Mouse (Mus musculus) urinary bladder, adult 18-20 months (tissue): ENCODE data around the gene Pramel6.
"Not testable (repeated sequence)": the region's sequence is repeated elsewhere in the genome, so short reads cannot be mapped to it uniquely, and the experiment has no call there.

ENCODE experiments used
- DNase-seq, 2 experiments: peaks; one replicate each; pipeline ENCODE4 v3.0.0; 2022; ENCODE audit warnings: low spot score in 2 of 2, mixed read lengths in 2 of 2

Gene Pramel6

GRCm38 (mm10) chr2:87506265-87506664 lies at the start of gene Pramel6:
Pramel6 (plus strand) TSS chr2:87506565.
- no peak for DNase-seq

DNA sequence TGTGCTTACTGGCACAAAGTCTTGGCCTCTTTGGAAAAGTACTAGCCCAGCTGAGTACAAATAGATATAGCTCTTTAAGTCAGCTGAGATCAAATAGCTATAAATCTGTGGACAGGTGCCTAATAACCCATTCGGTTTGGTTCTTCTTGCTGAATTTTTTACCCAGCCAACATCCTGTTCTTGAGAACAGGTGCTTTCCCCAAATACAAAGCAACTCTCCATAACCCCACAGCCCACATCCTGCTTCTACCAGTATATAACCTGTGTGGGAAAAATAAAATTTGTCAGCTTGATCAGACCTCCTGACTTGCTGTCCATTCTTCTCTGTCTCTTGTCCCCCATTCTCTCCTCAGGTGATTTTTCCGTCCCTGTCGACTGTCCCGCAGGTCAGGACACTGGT lies 44.6 kb upstream of the Pramel6 start:
- no peak for DNase-seq

DNA sequence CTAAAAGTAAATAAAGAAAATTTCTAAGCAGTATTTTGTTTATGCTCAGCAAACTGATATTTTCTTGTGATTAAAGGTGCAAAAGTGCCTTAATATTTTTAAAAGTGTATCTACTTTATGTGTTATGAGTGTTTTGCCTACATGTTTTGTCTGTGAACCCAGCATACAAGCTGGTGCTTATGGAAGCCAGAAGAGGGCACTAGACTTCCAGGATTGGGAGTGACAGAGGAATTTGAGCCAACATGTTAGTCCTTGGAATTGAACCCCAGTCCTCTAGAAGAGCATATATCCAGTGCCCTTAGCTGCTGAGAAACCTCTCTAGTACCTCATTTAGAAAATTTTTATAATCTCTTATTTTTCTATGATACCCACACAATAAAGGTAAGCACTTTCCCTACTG lies 26.2 kb upstream of the Pramel6 start:
- no peak for DNase-seq

GRCm38 (mm10) chr2:87481158-87481557 lies 25.2 kb upstream of the Pramel6 start:
- no peak for DNase-seq

DNA sequence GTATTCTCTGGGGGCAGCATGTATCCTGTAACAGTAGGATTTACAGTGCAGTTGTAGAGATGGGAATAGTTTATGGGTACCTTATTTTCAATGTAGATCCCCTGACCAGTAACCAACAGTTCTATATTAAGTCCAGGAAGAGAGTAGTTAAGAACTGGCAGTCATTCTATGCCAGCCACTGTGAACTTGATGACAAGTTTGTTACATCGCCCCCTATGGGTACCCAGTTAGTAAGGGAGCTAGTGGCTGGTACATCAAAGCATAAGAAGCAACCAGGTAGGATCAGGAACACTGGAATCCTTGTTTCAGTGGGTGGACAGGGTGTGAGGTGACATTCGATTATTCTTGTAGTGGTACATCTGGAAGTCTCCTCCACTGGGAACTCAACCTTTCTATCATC lies 24.1 kb upstream of the Pramel6 start:
- no peak for DNase-seq

- DNase-seq: not testable (repeated sequence)
Observed at GRCm38 (mm10) chr2:87496993-87497392, 9.4 kb upstream of the Pramel6 start, which contains the start of gene Pramel7. Pramel7 (minus strand) TSS chr2:87497093.

DNA sequence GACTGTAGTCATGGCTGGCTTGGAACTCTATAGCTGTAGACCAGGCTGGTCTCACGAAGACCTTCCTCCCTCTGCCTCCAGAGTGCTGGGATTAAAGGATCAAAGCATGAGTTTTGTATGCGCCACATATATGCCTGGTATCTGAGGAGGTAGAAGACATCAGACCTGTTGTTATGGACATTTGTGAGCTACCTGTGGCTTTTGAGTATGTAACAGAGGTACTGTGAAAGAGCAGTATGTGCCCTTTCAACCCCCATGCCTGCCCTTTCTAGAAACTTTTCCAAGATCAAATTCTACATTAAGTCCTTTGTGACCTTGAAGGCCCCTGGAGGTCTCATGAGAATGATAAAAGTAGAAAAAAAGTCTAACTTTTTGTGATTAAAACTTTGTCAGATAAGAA lies 8.7 kb downstream of the Pramel6 start:
- DNase-seq: no peak

DNA sequence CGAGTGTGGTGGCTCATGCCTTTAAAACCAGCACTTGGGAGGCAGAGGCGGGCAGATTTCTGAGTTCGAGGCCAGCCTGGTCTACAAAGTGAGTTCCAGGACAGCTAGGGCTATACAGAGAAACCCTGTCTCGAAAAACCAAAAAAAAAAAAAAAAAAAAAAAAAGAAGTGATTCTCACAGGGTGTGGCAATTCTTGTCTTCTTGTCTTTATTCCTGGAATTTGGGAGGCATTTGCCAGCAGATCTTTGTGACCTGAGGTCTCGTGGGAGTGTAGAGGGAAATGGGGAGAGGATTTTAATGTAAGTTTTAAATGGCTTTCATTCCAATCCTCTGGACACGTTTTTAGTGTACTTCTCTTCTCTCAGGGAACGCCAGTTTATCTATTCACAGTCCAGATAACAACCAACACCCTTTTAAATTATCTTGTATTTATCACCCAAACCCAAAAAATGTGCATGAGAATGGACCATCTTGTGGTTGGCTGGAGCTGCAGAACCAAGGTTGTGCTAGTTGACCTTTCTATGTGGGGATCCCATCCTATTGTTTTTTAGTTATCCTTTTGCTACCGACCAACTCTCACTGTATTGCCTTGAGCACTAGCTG lies 9.2 kb downstream of the Pramel6 start:
- no peak for DNase-seq

DNA sequence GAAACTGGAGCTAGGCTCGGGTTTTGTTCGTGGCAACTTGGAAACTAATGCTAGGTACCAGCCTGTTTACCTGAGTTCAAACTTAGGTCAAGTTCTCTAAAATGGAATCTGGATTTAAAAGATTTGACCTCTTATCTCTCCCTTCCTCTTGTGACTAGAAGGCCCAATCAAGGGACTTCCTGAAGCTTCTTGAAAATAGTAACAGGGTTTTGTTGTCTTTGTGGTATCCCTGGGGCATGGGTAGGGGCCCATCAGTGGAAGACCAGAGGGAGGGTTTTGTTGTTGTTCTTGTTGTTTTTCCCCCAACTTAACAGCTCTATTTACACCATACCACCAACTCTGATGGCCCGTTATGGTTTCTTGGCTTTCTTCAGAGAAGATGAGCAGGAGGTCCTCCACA lies 10.2 kb downstream of the Pramel6 start:
- no peak for DNase-seq

DNA sequence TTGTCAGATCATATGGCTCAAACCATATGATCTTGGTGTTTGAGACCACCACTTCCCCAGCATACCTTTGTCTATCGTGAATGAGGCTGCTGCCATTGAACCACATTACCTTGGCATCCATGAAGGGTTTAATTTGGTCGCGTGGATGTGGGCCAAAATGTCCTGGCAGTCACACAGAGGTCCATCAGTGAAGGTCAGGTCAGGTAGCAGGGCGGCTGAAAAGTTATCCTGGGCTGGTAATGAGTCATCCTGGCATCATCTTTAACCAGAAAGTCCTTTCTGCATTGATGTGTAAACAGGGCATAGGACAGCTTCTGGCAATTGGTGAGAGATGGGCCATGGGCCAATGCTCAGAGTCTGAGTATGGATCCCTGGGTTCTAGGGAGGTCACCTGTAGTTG lies 14.3 kb downstream of the Pramel6 start:
- DNase-seq: no peak

DNA sequence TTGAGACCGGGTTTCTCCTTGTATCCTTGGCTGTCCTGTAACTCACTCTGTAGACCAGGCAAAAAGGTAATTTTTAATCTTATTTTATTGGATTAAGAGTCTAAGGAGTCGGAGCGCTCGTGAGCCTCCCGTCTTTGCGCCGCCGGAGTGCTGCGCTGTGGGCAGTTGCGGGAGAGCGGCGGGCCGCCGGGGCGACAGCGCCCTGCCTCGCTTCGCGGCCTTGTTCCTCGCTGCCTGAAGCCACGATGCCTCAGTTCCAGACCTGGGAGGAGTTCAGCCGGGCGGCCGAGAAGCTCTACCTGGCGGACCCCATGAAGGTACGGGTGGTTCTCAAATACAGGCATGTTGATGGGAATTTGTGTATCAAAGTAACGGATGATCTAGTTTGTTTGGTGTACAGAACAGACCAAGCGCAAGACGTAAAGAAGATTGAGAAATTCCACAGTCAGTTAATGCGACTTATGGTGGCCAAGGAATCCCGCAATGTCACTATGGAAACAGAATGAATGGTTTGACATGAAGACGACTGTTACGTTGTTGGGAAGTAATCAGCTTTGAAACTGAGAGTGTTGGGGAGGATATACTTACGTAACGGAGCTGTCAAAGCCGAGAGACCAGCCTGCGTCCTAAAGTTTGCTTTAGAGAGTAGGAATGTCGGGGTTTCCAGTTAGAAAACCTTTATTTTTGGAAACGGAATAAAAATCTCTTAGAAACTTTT lies 19.7 kb downstream of the Pramel6 start:
- DNase-seq: not testable (repeated sequence)

- DNase-seq: no peak
Observed at GRCm38 (mm10) chr2:87531496-87531895, 25.1 kb downstream of the Pramel6 start, which contains the start of gene Olfr153. Olfr153 (plus strand) TSS chr2:87531796.

- DNase-seq: no peak
Observed at GRCm38 (mm10) chr2:87534826-87535225, 28.5 kb downstream of the Pramel6 start.

- DNase-seq: no peak
Observed at GRCm38 (mm10) chr2:87545442-87545841, 39.1 kb downstream of the Pramel6 start, which contains the start of gene Olfr1128. Olfr1128 (minus strand) TSS chr2:87545542.
